Mouse (Mus musculus) CH12.LX (cell line): ENCODE measurements around the gene Cx3cl1. TPM values are rescaled to one million over a fixed set of nuclear protein-coding genes. Genes with fewer than 3 reads are reported as not detected.
A peak's percentile ranks its signal among the peaks of the same experiment; 100 is the strongest.

Source experiments
- DNase-seq: peaks from one replicate; pipeline ENCODE4 v3.0.0-alpha.2; 2013; ENCODE audit errors: extremely low read depth
- H3K27ac ChIP-seq: 2 replicates; pipeline ENCODE4 v1.5.1; 2012; ENCODE audit warnings: low read depth, mild to moderate bottlenecking, control low read depth, moderate library complexity; ENCODE audit not compliant: insufficient read depth
- H3K27me3 ChIP-seq: replicated peaks from 2 replicates; pipeline ENCODE3; 2012; ENCODE audit warnings: inconsistent platforms
- H3K36me3 ChIP-seq, 2 experiments: replicated peaks in 1 of 2; 2 replicates each; pipeline versions ENCODE3 to v1.6.1; 2012; ENCODE audit warnings: inconsistent platforms in 1 of 2, low read length in 1 of 2, mild to moderate bottlenecking in 1 of 2, mixed read lengths in 1 of 2, moderate library complexity in 1 of 2; ENCODE audit not compliant: control insufficient read depth in 1 of 2, insufficient read depth in 1 of 2
- H3K4me1 ChIP-seq, 2 experiments: 2 replicates each; pipeline ENCODE4 v1.6.1; 2012; ENCODE audit warnings: inconsistent platforms in 1 of 2, moderate library complexity in 1 of 2; ENCODE audit not compliant: insufficient read depth in 2 of 2, control insufficient read depth in 1 of 2
- H3K4me2 ChIP-seq: 2 replicates; pipeline ENCODE4 v1.6.1; 2012; ENCODE audit warnings: low read depth, mild to moderate bottlenecking, control low read depth; ENCODE audit not compliant: poor library complexity, insufficient read depth, severe bottlenecking
- H3K4me3 ChIP-seq, 3 experiments: fragments of 150-350 bp in 1 of 3; sonication (generic) in 1 of 3; replicated peaks in 1 of 3; 2 replicates each; pipeline versions ENCODE3 to v1.5.1; 2011 to 2012; ENCODE audit warnings: low read depth in 2 of 3, low read length in 2 of 3, mild to moderate bottlenecking in 2 of 3, moderate library complexity in 2 of 3, control low read depth in 1 of 3, improper control_type of control experiment in 1 of 3, inconsistent platforms in 1 of 3, mixed read lengths in 1 of 3; ENCODE audit not compliant: poor library complexity in 1 of 3
- H3K79me2 ChIP-seq: replicated peaks from 2 replicates; pipeline ENCODE4 v1.6.1; 2012; ENCODE audit warnings: mild to moderate bottlenecking, moderate library complexity; ENCODE audit not compliant: control insufficient read depth, poor library complexity, insufficient read depth, severe bottlenecking; ENCODE audit errors: extremely low read depth
- H3K9ac ChIP-seq: 2 replicates; pipeline ENCODE4 v1.6.1; 2012; ENCODE audit warnings: low read depth, mild to moderate bottlenecking, control low read depth, moderate library complexity; ENCODE audit not compliant: insufficient read depth
- H3K9me3 ChIP-seq: replicated peaks from 2 replicates; pipeline ENCODE3; 2012; ENCODE audit warnings: low read length, inconsistent platforms, mixed read lengths
- CHD2 ChIP-seq: IDR thresholded peaks from 2 replicates; pipeline ENCODE4 v1.6.1; 2011; ENCODE audit warnings: low read length, improper control_type of control experiment
- CTCF ChIP-seq, 2 experiments: IDR thresholded peaks in 1 of 2; conservative IDR thresholded peaks in 1 of 2; 2 replicates each; pipeline ENCODE4 v1.5.1; 2011 to 2012; ENCODE audit warnings: low read depth in 2 of 2, low read length in 2 of 2, improper control_type of control experiment in 1 of 2, inconsistent platforms in 1 of 2, mild to moderate bottlenecking in 1 of 2, moderate library complexity in 1 of 2
- E2F4 ChIP-seq: IDR thresholded peaks from 2 replicates; pipeline ENCODE4 v1.6.1; 2011; ENCODE audit warnings: low read depth, low read length, improper control_type of control experiment; ENCODE audit not compliant: insufficient replicate concordance
- ELF1 ChIP-seq: IDR thresholded peaks from 2 replicates; pipeline ENCODE4 v1.6.1; 2014; ENCODE audit warnings: low read depth, mild to moderate bottlenecking, inconsistent platforms, low read length, improper control_type of control experiment
- EP300 ChIP-seq: IDR thresholded peaks from 2 replicates; pipeline ENCODE4 v1.6.1; 2011; ENCODE audit warnings: low read length, improper control_type of control experiment
- IRF4 ChIP-seq: IDR thresholded peaks from 2 replicates; pipeline ENCODE4 v1.6.1; 2014; ENCODE audit warnings: low read depth, mild to moderate bottlenecking, inconsistent platforms, low read length, improper control_type of control experiment
- JUN ChIP-seq: IDR thresholded peaks from 2 replicates; pipeline ENCODE4 v1.6.1; 2011; ENCODE audit warnings: low read depth, mild to moderate bottlenecking, low read length, improper control_type of control experiment, moderate library complexity; ENCODE audit not compliant: insufficient read depth
- MAFK ChIP-seq: IDR thresholded peaks from 2 replicates; pipeline ENCODE4 v1.6.1; 2011; ENCODE audit warnings: low read length, improper control_type of control experiment; ENCODE audit not compliant: insufficient replicate concordance
- MAX ChIP-seq: IDR thresholded peaks from 2 replicates; pipeline ENCODE4 v1.6.1; 2011; ENCODE audit warnings: low read length, improper control_type of control experiment
- MAZ ChIP-seq: IDR thresholded peaks from 2 replicates; pipeline ENCODE4 v1.6.1; 2012; ENCODE audit warnings: low read depth, mild to moderate bottlenecking, inconsistent platforms, low read length, improper control_type of control experiment, moderate library complexity
- MEF2A ChIP-seq: IDR thresholded peaks from 2 replicates; pipeline ENCODE4 v1.6.1; 2014; ENCODE audit warnings: low read depth, mild to moderate bottlenecking, inconsistent platforms, low read length, improper control_type of control experiment, borderline replicate concordance
- MXI1 ChIP-seq: IDR thresholded peaks from 2 replicates; pipeline ENCODE4 v1.6.1; 2011; ENCODE audit warnings: mild to moderate bottlenecking, low read depth, low read length, improper control_type of control experiment
- MYC ChIP-seq: IDR thresholded peaks from 2 replicates; pipeline ENCODE4 v1.6.1; 2011; ENCODE audit warnings: low read depth, mild to moderate bottlenecking, improper control_type of control experiment, low read length
- NELFE ChIP-seq: IDR thresholded peaks from 2 replicates; pipeline ENCODE4 v1.6.1; 2011; ENCODE audit warnings: low read depth, low read length, improper control_type of control experiment
- POLR2A ChIP-seq: IDR thresholded peaks from 2 replicates; pipeline ENCODE4 v1.6.1; 2011; ENCODE audit warnings: low read depth, mild to moderate bottlenecking, improper control_type of control experiment, low read length
- POLR2AphosphoS2 ChIP-seq: IDR thresholded peaks from 2 replicates; pipeline ENCODE4 v1.6.1; 2011; ENCODE audit warnings: low read depth, low read length, improper control_type of control experiment
- RCOR1 ChIP-seq: conservative IDR thresholded peaks from 2 replicates; pipeline ENCODE4 v1.6.1; 2012; ENCODE audit warnings: low read depth, mild to moderate bottlenecking, inconsistent platforms, low read length, improper control_type of control experiment
- SIN3A ChIP-seq: IDR thresholded peaks from 2 replicates; pipeline ENCODE4 v1.6.1; 2012; ENCODE audit warnings: low read length, improper control_type of control experiment, inconsistent platforms
- SMC3 ChIP-seq: IDR thresholded peaks from 2 replicates; pipeline ENCODE4 v1.6.1; 2011; ENCODE audit warnings: low read depth, low read length, improper control_type of control experiment
- TBP ChIP-seq: conservative IDR thresholded peaks from 2 replicates; pipeline ENCODE4 v1.6.1; 2011; ENCODE audit warnings: low read depth, low read length, improper control_type of control experiment
- TCF12 ChIP-seq: IDR thresholded peaks from 2 replicates; pipeline ENCODE4 v1.6.1; 2014; ENCODE audit warnings: low read depth, mild to moderate bottlenecking, inconsistent platforms, low read length, improper control_type of control experiment
- UBTF ChIP-seq: IDR thresholded peaks from 2 replicates; pipeline ENCODE4 v1.6.1; 2012; ENCODE audit warnings: low read depth, mild to moderate bottlenecking, inconsistent platforms, low read length, improper control_type of control experiment, moderate library complexity
- ZMIZ1 ChIP-seq: IDR thresholded peaks from 2 replicates; pipeline ENCODE4 v1.6.1; 2012; ENCODE audit warnings: low read depth, mild to moderate bottlenecking, inconsistent platforms, low read length, improper control_type of control experiment
- dilution Hi-C: fragments of 300-500 bp; cut with MboI; formaldehyde crosslinking; loops from 2 replicates; pipeline ENCODE4 v1.14.3; 2020; ENCODE audit warnings: low sequenced_read_pairs; ENCODE audit not compliant: extremely low pct_unique_long_range_greater_than_20kb, extremely low pct_ligation_motif_present
- in situ Hi-C: fragments of 300-500 bp; cut with MboI; formaldehyde crosslinking; loops from 3 replicates; pipeline ENCODE4 v1.14.3; 2019; ENCODE audit warnings: low sequenced_read_pairs, low pct_ligation_motif_present, low pct_unique_long_range_greater_than_20kb, mixed read lengths
- polyA plus RNA-seq: library from polyadenylated mRNA; unstranded; fragments of >175 nt; gene quantifications from 2 replicates; pipeline ENCODE4 v1.2.1, GENCODE M21; 2012; ENCODE audit warnings: low read depth; ENCODE audit not compliant: insufficient read length
- total RNA-seq, 2 experiments: library from RNA; depleted of rRNA; stranded (reverse); fragments of 300-350 nt in 1 of 2; fragments of >200 nt in 1 of 2; gene quantifications; 2 replicates each; pipeline ENCODE4 v1.2.3; 2012 to 2014

Gene Cx3cl1
- total and polyA plus RNA-seq, 3 experiments, result 0.19 to 4.2 (median 3.7) TPM

GRCm38 (mm10) chr8:94778895-94779533 is 7.2 kb downstream of the Cx3cl1 start:
- Histone ChIP-seq H3K36me3 (peaks cover 0 to 24% of the 10 kb centered on the region in 2 experiments), H3K27me3 (no peaks in the 10 kb centered on the region), H3K27ac (peak overlapping the region; percentile 97), H3K9ac (peak overlapping the region; percentile 97), H3K4me2 (peak overlapping the region; percentile 80), H3K4me3 (peak overlapping the region; percentile 41 to 78 (median 72)), H3K9me3 (no peaks in the 10 kb centered on the region), H3K79me2 (peaks cover 2% of the 10 kb centered on the region; the same call in 1 of the 2 replicates), H3K4me1 (peaks cover 23 to 67% of the 10 kb centered on the region in 2 experiments)
- peak; percentile 57; the same call in 1 of the 2 replicates for TF ChIP-seq IRF4
- no peak for TF ChIP-seq CTCF (conservative IDR thresholded peaks at IDR 0.05 in 1 of 2, IDR thresholded peaks at IDR 0.05 in 1 of 2; ENCODE audit: low read depth in 2 of 2, low read length in 2 of 2)
- TF ChIP-seq EP300, result peak; percentile 75
- TF ChIP-seq JUN, result peak; percentile 24; the same call in 1 of the 2 replicates
- TF ChIP-seq RCOR1, result no peak; the same call in 1 of the 2 replicates
- no peak; the same call in 1 of the 2 replicates for TF ChIP-seq MYC
- TF ChIP-seq POLR2AphosphoS2, result peak; percentile 94; the same call in 1 of the 2 replicates
- TF ChIP-seq MAX, result peak; percentile 83
- peak; percentile 57; the same call in 1 of the 2 replicates for TF ChIP-seq CHD2
- peak; percentile 63 for TF ChIP-seq POLR2A
- peak; percentile 75 for TF ChIP-seq MAZ
- peak; percentile 55 for TF ChIP-seq TCF12
- TF ChIP-seq NELFE, result peak; percentile 53; the same call in 1 of the 2 replicates
- TF ChIP-seq SMC3, result no peak; the same call in 1 of the 2 replicates
- peak; percentile 25; the same call in 1 of the 2 replicates for TF ChIP-seq ZMIZ1
- TF ChIP-seq E2F4, result no peak
- TF ChIP-seq ELF1, result 0 out of 2 replicates have a peak, but pooled peaks have one; percentile 9
- peak; percentile 78 for TF ChIP-seq SIN3A
- TF ChIP-seq TBP, result peak; percentile 85; the same call in 1 of the 2 replicates
- peak; percentile 68 for TF ChIP-seq MXI1
- TF ChIP-seq MEF2A, result peak; percentile 71
- 0 out of 2 replicates have a peak, but pooled peaks have one; percentile 83 for TF ChIP-seq UBTF
- TF ChIP-seq MAFK, result peak; percentile 67
- DNase-seq, result peak; percentile 94
- dilution Hi-C loops, result no loop called here
- in situ Hi-C loops, result no loop called here
